Mouse (Mus musculus): ENCODE data around the gene Ap3b2.

GRCm38 (mm10) chr7:81538070-81538675 is 44.4 kb upstream of the Ap3b2 start:
- TF ChIP-seq CTCF (IDR thresholded peaks at IDR 0.05; ENCODE audit: borderline replicate concordance, insufficient read depth, low read length) (no peak), POLR2A (IDR thresholded peaks at IDR 0.05; ENCODE audit: low read depth, low read length) (no peak)

Data from embryonic fibroblast, embryonic 13.5 days (primary cell).